Mouse (Mus musculus) neutrophil, adult 5-6 weeks (primary cell): ENCODE measurements around the gene Gbp4. TPM values are rescaled to one million over a fixed set of nuclear protein-coding genes. Genes with fewer than 3 reads are reported as not detected.
"Not testable (repeated sequence)": the region's sequence is repeated elsewhere in the genome, so short reads cannot be mapped to it uniquely, and the experiment has no call there.

Experiments used
- ATAC-seq: fragments of 151-379, 151-347 bp; 2 replicates; pipeline ENCODE4 v1.8.0; 2017; ENCODE audit warnings: mild to moderate bottlenecking, moderate TSS enrichment; ENCODE audit not compliant: insufficient number of reproducible peaks, poor library complexity, low FRiP score, severe bottlenecking; ENCODE audit errors: extremely low read depth
- total RNA-seq: library from RNA; stranded (forward); fragments of 200-1000 nt; gene quantifications from 2 replicates; pipeline ENCODE4 v1.2.3, GENCODE M21; 2017

Gene Gbp4
- total RNA-seq, result 39.9 and 50.6 TPM in 2 replicates

- peak; percentile 83 for ATAC-seq
These were observed at the start of gene Gbp4, which contains the start of the genes Gbp9 and Gbp8 for GRCm38 (mm10) chr5:105139409-105140088. TSS of gene Gbp4 (minus strand) at chr5:105139586. TSS of gene Gbp9 (minus strand) at chr5:105139539. TSS of gene Gbp8 (minus strand) at chr5:105139540.

- ATAC-seq, result no peak
These were observed 42.1 kb upstream of the Gbp4 start for GRCm38 (mm10) chr5:105181446-105181845.

GRCm38 (mm10) chr5:105156582-105156981 lies 17.2 kb upstream of the Gbp4 start:
- no peak for ATAC-seq

GRCm38 (mm10) chr5:105154049-105154448 lies 14.7 kb upstream of the Gbp4 start:
- ATAC-seq, result no peak

- not testable (repeated sequence) for ATAC-seq
These were observed 8.7 kb upstream of the Gbp4 start for GRCm38 (mm10) chr5:105148062-105148461.

- ATAC-seq, result no peak
These were observed 7.1 kb upstream of the Gbp4 start for GRCm38 (mm10) chr5:105146447-105146846.

GRCm38 (mm10) chr5:105145731-105146130 lies 6.3 kb upstream of the Gbp4 start:
- ATAC-seq, result not testable (repeated sequence)

GRCm38 (mm10) chr5:105140089-105140810 lies 864 bp upstream of the Gbp4 start:
- ATAC-seq, result not testable (repeated sequence)

GRCm38 (mm10) chr5:105138906-105139305 lies 480 bp downstream of the Gbp4 start:
- no peak for ATAC-seq

GRCm38 (mm10) chr5:105136706-105137304 lies 2.6 kb downstream of the Gbp4 start:
- ATAC-seq, result not testable (repeated sequence)

GRCm38 (mm10) chr5:105121731-105122130 lies 17.7 kb downstream of the Gbp4 start:
- ATAC-seq, result not testable (repeated sequence)

- ATAC-seq, result no peak
These were observed 23.6 kb downstream of the Gbp4 start for GRCm38 (mm10) chr5:105115740-105116139.

- ATAC-seq, result peak; percentile 72
These were observed 24.7 kb downstream of the Gbp4 start for GRCm38 (mm10) chr5:105114696-105115095.

- ATAC-seq, result no peak
These were observed 25.7 kb downstream of the Gbp4 start for GRCm38 (mm10) chr5:105113656-105114055.

- ATAC-seq, result peak; percentile 83
These were observed 29.0 kb downstream of the Gbp4 start for GRCm38 (mm10) chr5:105110271-105110852.

GRCm38 (mm10) chr5:105109775-105110174 lies 29.6 kb downstream of the Gbp4 start:
- ATAC-seq, result not testable (repeated sequence)

GRCm38 (mm10) chr5:105105689-105106088 lies 33.7 kb downstream of the Gbp4 start:
- ATAC-seq, result not testable (repeated sequence)

GRCm38 (mm10) chr5:105081900-105082299 lies 57.5 kb downstream of the Gbp4 start:
- no peak for ATAC-seq

GRCm38 (mm10) chr5:105068356-105068755 lies 71.0 kb downstream of the Gbp4 start:
- not testable (repeated sequence) for ATAC-seq
